Mouse (Mus musculus) kidney, adult 9 months (tissue): ENCODE measurements at regions not wholly inside any gene's neighbourhood (a gene's known extent, or its start where the extent isn't known, plus 50 kb on each side); places are given as distances from the start of the nearest gene placed in this dataset.

ENCODE experiments used
- DNase-seq: peaks from one replicate; pipeline ENCODE4 v3.0.0; 2022

GRCm38 (mm10) chr12:57809961-57810360 lies 246.0 kb downstream of the Ttc6 start:
- no peak for DNase-seq

DNA sequence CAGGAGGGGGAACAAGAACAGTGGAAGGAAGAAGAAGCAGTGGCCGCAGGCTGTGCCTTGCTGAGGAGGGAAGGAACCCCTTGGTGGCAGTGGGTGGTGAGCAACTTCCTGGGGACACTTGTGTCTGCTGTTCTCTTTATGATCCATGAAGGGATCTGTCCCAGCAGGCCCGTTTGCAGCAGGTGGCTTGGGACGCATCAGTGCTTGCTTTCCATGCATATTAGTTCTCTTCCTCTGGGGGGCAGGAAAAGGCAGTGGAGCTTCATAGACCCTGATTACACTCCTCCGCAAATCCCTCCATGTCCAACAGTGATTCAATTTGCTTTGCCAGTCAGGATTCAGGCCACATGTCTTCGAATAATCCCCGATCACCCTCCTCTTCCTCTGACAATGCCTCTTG lies 259.9 kb downstream of the Ttc6 start:
- DNase-seq, result no peak

DNA sequence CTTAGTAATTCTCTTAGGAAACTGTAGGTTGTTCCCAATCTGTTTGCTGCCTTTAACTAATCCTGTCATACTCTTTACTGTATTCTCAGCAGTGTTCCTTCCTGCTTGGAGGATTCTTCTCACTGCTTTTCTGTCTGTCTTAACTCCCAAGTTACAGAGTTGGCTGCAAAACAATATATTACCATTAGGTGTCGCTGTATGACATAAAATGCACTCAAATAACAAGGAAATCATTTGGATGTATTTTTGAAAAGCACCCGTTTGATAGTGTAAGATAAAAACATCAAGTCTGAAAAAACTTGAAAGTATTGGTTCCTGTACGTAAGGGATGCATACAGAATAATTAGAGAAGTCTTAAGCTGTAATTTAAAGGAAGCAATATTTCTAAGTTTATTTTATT lies 261.8 kb downstream of the Ttc6 start:
- peak; percentile 60 for DNase-seq

- DNase-seq, result no peak
Observed at GRCm38 (mm10) chr12:57842813-57843212, 278.9 kb downstream of the Ttc6 start.

GRCm38 (mm10) chr12:57871028-57871427 lies 307.1 kb downstream of the Ttc6 start:
- DNase-seq, result no peak

- no peak for DNase-seq
Observed at GRCm38 (mm10) chr12:57890783-57891478, 320.6 kb upstream of the Sstr1 start.

GRCm38 (mm10) chr12:57891556-57891955 lies 320.0 kb upstream of the Sstr1 start:
- DNase-seq, result no peak

GRCm38 (mm10) chr12:57897751-57898250 lies 313.8 kb upstream of the Sstr1 start:
- no peak for DNase-seq

- DNase-seq, result no peak
Observed at GRCm38 (mm10) chr12:57904658-57905057, 306.9 kb upstream of the Sstr1 start.

GRCm38 (mm10) chr12:57918211-57918610 lies 293.4 kb upstream of the Sstr1 start:
- no peak for DNase-seq

DNA sequence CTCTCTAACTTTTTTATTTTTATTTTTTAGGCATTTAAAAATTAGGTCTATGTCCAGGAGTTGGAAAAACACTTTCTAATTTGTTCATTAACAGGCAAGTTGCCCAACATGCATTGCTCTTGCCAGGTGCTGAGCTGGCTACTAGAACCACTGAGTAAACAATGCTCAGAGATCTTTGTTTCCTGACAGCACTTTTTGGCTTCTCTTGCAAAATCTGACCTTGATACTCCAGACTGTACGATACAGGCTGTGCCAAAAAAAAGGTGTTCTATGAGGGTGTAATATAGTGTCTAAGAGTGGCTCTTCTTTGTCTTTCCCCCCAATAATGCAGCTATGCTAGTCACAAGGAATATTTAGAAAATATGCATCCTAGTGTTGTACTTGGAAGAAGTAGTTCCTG lies 289.5 kb upstream of the Sstr1 start:
- DNase-seq, result no peak

GRCm38 (mm10) chr12:57924422-57924821 lies 287.1 kb upstream of the Sstr1 start:
- DNase-seq, result no peak

DNA sequence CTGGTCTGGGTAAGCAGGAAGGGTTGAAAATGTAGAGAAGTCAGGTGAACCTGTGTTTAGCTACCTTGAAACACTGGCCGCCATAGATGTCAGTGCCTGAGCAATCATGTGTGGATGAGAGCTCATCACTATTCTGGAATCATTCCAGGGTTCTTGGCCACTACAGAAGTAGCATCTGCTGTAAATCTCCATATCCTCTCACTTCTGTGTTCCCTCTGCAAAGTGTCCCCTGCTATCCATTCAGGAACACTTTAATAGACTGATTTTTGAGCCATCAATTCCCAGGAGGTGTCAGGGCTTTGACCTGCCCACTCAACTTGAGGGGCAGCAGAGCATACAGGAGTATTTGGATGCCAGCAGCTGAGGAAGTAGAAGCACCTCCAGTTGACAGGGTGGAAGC lies 284.7 kb upstream of the Sstr1 start:
- no peak for DNase-seq

DNA sequence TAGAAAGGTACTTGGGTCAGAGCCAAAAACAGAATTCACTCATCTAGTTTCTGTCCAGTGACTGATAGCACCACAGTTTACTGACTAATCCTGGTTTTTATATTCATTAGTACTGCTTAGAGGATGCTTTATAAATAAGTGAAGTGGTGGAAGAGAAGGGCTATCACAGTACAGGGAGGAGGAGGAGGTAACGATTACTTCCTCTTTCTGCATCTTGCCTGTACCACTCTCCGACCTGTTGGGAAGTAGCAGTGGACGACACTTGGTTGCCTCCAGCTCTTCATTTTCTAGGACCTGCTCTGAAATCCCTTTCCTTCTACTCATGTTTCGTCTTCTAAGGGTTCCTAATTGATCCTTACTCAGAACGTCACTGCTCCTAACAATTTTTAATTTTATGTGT lies 283.5 kb upstream of the Sstr1 start:
- DNase-seq, result no peak

DNA sequence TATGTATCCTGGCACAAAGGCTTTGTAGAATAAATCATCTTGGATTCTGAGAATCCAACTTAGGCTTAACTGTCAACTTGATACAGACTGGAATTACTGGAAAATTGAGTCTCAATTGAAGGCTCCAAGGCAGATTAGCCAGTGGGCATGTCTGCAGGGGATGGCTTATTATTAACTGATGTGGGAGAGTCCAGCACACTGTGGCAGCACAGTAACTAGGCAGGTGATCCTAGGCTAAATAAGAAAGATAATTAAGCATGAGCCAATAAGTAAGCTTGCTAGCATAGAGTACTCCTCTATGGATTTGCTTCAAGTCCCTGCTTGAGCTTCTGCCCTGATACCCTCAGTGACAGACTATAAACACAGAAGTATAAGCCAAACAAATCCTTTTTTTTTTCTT lies 279.7 kb upstream of the Sstr1 start:
- peak; percentile 3 for DNase-seq

DNA sequence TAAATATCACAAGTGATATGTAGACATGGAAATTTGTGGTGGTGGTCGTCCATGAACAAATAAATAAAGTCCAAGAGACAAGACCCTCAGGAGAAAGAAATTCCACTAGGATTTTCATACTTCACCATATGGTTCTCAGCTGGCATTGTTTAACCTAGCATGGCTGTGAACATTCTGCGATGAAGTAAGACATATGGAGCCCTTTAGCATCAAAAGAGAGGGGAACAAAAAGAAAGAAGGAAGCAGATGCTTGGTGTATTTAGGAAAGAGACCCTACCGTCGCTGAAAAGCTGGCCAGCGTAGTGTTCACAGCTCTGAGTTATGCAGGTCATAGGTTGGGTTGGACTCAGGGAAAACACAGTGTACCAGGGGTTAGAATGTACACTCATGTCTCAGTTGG lies 261.7 kb upstream of the Sstr1 start:
- no peak for DNase-seq

- DNase-seq, result no peak
Observed at GRCm38 (mm10) chr12:57958527-57958926, 253.0 kb upstream of the Sstr1 start.

- no peak for DNase-seq
Observed at GRCm38 (mm10) chr12:57960171-57960570, 251.4 kb upstream of the Sstr1 start.

DNA sequence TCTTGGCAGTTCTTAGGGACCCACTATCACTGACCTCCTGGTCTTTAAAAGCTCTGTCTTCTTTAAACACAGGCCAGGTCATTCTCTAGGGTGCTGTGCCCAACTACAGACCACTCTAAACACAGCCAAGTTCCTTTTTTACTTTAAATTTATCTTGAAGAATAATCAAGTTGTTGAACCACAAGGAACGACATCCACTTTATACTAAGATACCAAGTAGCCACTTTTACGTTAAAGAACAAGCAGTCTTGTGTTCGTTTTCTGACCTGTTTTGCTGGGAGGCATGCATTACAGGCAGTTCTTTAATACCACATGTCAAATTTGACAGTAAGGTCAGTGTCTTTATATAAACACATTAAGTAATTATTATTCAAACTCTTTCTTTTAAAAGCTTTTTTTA lies 242.4 kb upstream of the Sstr1 start:
- no peak for DNase-seq

DNA sequence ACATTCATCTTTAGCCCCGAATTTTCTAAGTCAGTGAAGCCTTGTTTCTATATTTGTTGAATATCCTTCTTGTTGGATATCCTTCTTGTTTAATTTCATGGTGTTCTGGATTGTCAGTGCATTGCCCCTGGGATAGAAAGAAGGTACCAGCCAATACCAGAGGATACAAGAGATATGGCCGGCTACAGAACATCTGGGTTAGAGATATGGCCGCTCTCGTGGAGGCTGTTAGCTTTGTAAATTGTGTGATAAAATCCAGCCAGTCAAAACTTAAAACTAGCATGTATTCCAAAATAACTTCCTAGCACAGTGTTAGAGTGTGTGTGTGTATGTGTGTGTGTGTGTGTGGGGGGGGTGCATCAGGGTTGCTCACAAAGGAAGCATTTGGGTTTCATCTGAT lies 241.4 kb upstream of the Sstr1 start:
- DNase-seq, result no peak

GRCm38 (mm10) chr12:57972484-57972883 lies 239.1 kb upstream of the Sstr1 start:
- no peak for DNase-seq
